Mouse (Mus musculus) kidney, adult 11 months (tissue): Measurements from ENCODE around the gene Cog5.

Experiments used
- DNase-seq: peaks from one replicate; pipeline ENCODE4 v3.0.0; 2022

The Cog5 gene

DNA sequence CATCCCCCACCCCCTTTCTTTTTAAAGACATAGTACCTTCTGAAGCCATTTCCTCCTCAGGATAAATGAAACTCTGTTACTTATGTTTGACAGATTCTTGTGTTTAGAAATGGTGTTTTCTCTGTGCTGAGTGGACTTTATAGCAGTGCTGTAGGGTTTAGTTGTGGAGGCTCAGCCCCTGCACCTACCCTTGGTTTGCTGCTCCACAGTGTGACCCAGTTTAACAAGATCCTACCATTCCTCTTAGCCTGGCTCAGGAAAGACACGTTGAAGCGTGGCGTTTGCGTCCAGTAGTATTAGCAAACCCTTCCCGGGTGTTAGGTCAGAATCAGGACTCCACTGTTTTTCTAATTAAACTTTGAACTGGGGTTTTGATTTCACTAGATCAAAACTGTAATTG lies 241.6 kb downstream of the Cog5 start:
- DNase-seq: no peak

DNA sequence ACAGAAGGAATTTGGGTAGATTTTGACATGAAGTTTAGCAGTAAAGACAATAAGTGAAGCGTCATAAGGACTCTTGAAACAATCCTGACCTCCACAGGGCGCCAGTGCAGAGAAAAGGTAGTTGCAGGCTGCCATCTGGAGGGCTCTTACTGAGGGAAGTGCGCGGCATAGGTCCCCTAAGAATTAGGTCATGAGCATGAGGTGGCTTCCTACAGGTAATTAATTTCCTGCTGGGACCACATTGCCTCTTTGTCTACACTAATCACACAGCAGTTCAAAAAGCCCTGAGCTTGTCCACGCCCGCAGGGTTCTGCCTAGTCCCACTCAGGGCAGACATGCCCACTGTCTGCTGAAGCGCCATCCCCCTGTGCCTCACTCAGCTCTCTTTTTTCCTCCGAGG lies 242.3 kb downstream of the Cog5 start:
- DNase-seq: no peak

DNA sequence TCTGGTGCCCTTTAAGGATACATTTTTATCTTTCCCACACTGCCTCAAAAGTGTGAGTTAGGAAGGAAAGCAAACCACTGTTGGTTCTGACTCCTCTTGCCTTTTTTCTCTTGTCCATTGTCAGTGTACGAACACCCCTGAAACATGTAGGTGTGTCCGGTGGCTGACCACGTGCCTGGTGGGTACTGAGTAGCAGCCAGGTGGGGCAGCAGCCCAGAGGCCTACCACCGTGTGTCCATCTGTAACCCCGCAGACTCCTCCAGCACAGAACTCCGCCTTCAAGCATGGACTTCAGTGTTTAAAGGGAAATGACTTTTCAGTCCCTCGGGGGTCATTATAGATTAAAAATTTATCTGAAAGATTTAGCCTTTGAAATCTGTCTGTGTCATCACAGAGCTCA lies 242.8 kb downstream of the Cog5 start:
- DNase-seq: no peak

DNA sequence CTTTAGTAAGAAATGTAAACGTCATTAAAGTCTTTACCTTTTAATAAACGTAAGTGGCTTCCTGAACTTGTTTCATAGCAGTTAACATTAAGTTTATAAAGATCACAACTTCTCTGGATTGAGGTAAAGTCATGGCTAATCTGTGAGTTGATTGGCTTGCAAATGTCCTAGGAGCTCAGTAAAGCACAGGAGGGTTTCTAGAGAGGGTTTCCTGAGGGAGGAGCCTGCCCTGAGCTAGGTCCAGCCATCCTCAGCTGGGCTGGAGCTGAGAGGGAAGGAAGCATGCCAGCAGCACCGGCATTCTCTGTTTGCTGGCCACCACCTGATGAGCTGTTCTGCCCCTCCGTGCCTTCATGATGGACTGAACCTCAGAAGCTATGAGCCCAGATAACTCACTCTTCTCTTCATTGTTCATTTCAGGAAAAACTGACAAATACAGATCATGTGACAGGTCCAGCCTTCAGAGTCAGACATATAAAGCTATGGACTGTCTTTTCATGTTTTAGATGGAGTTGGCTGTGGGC lies 245.8 kb downstream of the Cog5 start:
- DNase-seq: no peak

DNA sequence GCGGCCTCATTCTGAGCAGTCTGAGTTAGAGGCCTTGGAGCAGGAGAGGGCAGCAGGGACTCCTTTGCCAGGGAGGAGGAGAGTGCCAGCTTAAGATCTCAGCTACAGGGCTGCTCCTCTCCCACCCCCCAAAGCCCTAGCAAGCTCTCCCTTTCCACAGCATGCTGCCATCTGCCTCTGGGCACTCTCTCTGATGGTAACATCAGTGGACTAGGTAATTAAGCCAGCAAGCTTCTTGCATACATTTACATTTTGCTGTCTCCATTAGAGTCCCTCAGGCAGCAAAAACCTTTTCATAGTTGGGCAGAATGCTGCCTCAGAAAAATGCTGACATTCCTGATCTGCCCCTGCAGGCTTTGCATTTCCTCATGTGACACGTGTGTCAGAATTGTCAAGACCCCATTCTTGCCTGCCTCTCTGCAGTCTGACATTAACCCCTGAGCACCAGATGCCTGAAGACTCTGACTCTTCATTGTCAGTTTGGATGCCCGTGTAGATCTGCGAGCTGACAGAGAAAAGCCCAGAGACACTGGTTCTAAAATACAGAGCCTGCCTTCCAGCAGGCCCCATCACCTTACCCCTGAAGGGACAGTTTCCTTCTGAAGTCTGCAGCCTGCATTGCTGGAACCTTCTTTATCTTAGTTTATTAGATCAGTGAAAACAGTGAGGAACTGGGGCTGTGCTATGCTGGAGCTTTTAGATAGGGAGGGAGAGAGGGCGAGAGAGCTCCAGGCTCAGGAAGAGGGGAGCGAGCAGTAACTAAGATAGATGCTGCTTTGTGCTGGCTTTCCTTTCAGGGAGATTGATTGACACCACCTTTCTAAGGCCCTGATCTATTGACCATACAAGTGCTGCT lies 251.3 kb downstream of the Cog5 start:
- no peak for DNase-seq

DNA sequence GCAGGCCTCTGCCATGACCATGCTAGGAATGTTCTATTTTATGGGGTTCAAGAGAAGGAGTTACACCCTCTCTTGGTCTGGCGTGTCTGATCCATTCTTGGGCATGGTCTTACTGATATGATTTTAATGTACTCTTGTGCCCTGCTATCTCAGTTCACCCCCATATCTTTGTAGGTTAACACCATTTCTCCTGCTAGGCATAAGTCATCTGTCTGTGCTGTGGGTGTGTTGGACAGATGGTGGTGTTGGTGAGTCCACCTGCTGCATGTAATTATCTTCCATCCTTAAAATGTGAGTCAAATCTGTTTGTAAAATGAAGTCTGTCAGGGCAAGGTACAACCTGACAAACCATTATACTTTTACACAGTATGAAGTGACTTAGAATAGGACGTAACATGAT lies 252.8 kb downstream of the Cog5 start:
- no peak for DNase-seq

DNA sequence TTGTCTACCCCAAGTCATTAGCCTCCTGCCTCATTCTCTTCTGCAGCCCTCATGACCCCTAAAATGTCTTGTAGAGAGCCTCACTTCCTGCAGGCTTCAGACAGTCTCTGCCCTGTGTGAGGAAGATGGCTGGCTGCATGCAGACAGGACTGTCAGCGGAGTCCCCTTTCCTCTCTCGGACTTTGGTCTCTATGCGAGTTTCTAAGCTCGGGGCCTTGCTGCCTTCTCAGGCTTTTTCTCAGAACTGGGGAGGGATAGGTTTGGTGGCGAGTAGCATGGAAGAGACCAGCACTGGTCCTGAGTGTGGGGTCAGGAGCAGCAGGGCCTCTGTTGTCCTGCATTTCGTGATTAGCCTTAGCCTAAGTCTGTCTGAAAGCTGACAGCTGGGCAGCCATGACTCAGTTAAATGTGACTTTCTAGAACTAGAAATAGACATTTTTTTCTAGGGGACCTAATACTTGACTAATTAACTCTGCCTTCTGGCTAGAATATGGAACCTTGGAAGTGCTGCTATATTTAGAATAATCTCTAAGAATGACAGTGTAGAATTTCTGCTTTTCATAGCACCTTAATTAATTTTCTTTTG lies 258.4 kb downstream of the Cog5 start:
- DNase-seq: no peak

DNA sequence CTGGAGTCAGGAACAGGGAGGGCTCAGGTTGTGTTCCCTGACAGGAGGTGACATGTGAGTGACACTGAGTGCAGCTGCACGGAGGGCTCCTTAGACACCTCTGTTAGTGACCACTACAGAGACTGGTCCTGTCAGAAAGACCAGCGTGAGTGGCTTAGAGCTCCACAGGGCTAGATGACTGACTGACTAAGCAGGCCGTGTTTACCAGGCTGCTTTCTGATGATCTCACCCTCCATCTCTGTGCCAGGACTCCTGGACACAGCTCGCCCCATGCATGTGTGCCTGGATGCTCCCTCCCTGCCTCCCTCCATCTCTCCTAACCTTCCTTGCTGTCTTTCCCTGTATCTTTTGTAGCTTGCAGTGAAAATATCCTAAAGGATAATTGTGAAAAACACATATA lies 258.9 kb downstream of the Cog5 start:
- DNase-seq: no peak

DNA sequence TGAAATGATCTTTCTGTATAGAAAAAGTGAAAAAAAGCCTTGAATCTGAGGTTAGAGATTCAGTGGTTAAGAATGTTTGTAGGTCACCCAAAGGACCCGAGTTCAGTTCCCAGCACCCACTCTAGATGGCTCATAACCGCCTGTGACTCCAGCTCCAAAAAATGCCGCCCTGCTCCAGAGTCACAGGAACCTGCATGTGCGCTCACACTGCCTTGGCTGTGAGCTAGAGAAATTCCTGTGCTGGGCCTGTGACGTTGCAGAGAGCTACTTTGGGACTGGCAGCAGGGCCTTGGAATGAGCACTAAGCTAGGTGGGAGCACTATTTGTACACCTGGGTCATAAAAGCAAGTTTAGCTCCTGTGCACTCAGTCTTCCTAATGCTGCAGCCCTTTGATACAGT lies 262.0 kb downstream of the Cog5 start:
- no peak for DNase-seq

DNA sequence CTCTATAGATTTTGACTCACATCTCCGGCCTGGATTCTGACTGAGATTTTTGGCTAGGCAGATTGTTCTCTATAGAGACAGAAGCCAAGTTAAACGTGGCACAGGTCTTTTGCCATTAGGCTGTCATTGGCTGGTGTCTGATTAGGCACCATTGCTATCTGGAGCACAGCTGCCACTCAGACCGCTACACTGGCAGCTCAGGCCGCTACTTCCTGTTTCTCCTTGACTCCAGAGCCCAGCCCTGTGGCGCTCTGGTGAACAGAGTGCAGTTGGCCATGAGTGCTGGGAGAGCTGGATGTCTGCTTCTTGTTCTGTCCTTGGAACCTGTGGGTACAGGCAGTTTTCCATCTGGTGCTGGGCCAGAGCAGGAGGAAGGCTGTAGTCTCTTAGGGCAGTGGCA lies 262.6 kb downstream of the Cog5 start:
- no peak for DNase-seq

DNA sequence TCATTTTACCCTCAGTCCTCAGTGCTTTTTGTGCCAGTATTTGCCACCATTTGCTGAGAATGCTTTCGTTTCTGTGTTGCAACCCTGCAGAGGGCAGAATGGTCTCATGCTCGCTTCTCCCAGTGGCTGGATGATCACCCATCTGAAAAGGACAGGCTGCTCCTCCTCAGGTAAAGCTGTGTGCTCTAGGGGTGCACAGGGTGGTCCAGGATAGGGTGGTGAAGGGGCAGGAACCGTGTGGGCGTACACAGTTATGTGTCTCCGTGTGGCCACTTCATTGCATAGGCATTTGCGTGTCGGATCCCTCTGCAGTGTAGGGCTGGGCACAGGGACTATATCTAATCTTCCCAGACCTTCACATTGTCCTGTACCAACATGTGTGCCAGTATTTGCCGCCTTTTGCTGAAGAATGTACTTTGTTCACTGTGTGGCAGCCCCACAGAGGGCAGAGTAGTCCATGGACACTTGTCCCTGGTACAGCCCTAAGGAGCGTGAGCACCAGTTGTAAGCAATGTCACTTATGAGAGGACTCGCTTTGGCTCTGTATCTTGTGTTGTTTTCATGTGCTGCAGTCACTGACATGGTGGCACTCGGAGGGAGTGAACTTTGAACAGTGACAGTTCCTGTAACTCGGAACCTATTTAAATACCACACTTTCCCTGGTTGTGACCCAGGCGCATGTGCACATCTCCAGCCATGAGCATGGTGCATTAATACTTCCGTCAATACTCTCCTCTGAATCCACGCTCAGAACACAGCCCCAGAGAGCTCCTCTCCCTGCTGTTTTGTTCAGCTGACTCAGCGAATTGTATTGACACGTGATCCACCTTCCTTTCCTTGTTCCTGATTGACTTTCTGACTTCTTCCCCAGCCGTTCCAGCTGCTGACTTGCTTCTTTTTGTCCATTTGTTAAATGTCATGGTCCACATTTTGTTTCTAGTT lies 266.1 kb downstream of the Cog5 start:
- DNase-seq: peak; percentile 21

DNA sequence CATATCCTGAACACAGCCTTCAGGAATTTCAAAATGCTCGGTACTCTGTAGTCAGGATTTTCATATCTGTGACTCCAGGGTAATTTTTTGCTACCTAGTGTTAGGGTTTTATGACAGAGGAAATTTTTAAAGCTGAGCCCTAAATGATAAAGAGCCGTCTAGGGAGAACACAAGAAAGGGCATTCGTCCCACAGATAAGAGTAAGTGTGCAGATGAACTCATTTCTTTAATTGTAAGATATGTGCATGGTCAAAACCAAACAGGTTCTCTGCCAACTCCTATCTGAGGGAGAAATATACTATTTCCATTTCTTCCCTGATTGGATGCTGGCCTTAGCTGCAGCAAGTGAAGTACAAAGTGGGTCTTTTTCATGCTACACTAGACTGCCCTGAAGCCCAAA lies 269.5 kb downstream of the Cog5 start:
- DNase-seq: no peak

DNA sequence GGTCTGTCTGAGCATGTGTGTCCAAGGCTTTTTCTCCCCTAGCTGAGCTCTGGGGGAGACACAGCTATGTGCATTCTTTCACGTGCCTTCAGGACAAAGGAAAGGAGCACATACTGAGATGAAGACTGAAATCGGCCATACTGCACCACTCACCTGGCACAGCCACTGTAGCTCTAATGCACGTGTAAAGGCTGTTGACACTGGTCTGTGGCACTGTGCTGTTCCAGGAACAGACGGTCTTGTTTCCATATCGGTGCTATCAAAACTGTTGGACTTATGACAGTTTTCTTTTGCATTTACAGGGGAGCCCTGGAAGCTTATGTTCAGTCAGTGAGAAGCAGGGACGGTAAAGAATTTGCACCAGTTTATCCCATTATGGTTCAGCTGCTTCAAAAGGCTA lies 270.7 kb downstream of the Cog5 start:
- DNase-seq: no peak

DNA sequence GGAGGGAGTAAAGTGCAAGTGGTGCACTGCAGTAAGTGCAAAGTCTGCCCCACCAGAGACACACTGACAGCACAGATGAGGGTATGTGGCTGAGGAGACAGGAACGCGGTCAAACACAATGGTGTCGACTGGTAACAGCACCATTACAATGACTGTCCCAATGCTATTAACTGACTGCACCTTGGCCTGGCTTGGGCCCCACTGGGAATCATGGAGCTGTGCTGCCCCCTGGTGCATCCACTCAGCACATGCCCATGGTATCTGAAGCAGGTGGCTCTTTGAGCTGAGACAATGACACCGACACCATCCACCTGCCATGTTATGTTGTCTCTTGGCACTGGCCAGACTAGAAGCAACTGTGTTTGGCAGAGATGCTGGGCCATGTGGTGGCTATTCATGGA lies 272.0 kb downstream of the Cog5 start:
- DNase-seq: peak; percentile 51

DNA sequence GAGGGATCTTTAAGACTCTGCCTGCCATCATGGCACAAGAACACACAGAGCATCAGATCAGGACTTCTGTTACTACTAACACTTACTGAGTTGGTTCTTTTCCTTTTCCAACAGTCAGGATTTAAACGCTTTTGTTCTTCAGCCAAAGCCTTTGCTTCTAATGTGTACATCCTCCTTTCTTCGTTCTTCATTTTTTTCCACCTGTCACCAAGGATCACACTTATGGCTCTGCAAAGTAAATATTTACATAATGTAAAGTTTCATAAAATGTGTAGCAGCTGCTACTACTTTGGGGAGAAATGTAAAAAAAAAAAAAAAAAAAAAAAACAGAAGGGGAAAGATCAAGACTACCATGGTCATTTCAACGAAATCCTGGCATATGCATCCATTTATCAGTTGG lies 273.8 kb downstream of the Cog5 start:
- no peak for DNase-seq

DNA sequence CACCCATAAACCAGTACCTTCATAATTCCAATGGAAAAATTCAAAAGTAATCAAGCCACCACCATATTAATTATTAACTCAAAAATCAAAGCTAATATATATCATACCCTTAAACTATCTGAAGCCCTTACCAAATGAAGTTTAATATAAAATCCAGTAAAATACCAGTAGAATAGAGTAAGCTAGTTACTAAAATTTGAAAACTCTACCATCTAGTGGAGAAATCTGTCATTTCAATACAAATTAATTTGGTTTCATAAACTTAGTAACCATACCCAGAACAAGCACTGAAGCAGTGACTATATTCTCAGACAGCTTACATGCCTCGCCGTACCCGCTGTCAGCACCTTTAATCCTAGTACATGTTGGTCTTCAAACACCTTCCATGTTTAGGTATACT lies 277.1 kb downstream of the Cog5 start:
- DNase-seq: no peak

DNA sequence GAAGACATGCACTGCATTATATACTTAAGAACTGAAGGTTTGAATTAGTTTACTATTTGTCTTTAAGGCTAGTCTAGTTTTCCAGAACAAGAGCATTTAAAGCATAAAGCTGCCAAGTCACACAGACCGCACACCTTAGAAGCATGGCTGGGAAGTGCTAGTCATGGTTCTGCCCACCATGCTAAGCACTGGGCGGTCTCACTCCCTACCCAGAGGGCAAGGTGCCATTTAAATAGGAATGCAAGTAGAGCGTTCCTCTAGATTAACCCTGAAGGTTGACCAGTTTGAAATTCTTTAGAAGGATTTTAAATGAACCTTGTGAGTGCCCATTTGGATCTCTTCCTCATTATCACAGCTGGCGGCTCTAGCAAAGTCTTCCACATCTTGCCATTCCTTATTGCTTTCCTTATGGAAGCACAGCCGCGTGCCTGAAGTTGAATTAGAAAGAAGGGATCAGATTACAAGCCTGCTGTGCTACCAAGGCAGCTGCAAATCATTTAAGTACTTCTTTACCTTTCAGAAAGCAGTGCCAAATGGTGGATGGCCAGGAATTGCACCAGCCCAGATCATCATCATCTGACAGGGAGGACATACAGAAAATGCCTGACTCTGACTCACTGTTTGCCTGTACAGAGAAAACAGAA lies 282.1 kb downstream of the Cog5 start:
- no peak for DNase-seq

DNA sequence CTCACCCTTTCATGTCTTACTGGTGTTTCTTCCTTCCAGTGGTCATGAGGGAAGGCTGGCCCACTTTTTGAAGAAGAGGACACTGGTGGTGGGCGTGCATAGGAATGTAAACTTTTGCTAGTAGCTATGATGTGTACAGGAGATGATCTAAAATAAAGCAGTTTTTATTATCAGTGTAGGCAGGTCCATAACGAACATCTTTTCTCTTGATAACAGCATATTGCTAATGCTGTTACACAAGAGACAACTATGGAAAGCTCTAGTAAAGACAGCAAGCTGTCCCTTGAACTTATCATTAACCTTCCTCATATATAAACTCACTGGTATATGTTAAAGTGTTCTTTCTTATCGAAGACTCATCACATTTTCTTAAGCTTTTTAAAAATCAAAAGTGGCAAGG lies 282.9 kb downstream of the Cog5 start:
- DNase-seq: no peak

DNA sequence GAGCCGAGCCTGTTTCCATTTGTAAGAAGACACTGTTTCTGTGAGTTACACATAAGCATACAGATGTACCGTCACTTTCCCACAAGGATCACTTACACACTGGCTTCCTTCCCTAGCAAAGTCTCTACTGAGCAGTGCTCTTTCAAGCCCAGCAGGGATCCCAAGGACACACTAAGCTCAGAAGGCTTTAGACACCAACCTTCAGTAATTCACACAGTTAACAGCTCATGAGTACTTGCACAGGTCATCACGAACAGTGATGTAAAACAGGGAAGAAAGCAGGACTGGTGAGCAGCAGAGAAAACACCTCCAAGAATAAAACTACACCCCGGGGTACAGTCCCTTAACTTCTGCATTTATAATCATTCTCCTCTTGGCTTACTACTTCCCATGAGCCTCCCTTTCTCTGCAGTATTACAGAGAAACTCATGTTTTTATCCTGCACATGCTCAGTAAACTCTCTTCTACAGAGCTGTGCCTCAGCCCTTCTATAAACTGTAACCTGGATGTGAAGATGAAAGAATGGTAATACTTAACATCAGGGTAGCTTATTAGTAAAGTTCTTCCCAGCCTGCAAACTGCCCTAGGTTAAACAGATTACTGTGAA lies 283.8 kb downstream of the Cog5 start:
- no peak for DNase-seq

DNA sequence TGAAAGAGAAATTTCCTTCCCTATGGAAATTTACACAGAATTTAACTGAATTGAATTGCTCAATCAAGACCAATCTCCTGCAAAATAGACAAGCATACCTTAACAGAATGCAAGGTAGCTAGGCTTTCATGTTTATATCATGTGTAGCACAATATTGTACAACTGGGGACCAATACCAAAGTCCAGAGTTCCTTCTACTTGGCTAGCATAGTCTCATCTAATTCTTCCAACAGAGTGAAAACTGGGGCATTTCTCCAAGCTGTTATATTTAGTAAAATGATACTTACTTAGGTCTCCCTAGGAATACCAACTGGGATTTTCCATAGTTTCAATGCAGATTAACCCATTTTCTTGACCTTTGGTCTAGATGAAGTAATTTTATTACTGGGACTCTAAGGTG lies 284.4 kb downstream of the Cog5 start:
- no peak for DNase-seq

DNA sequence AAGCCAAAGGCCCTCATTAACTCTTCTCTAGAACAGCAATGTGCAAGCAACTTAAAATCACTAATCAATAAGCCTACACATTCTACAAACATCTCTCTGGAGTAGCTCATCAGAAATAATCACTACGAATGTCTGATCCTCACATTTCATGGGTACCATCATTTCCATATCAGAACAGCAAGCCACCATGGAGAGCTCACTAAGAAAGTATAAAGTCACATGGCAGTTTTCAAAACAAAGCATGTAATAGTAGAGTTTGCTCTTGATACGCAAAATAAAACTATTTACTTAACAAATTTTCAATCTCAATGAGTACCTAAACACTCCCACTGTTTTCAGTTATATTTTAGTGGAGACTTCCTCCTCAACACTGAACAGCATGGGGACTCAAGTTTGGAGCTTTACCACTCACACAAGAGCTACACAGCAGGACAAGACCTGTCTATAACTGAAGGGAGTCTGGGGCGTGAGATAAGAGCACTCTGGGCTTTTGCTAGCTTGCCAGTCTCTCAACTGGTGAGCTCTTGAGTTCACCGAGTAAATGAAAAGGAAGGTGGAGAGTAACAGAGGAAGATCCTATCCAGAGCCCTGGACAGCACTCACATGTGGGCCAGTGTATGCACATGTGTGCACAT lies 288.5 kb downstream of the Cog5 start:
- no peak for DNase-seq

DNA sequence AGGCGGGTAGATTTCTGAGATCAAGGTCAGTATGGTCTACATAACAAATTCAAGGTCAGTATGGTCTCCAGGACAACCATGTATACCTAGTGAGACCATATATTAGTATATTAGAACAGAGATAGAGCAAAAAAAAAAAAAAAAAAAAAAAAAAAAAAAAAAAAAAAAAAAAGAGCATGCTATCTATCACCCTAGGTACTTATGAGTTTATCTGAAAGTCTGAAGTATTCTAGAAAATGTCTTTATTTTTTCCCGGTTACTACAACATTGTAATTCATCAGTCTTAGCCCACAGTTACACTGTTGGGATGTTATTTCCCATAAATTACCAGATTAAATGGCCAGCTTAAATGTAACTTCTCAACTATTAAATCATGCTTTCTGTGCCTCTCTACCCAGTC lies 289.7 kb downstream of the Cog5 start:
- DNase-seq: no peak
